Mouse (Mus musculus) C2C12 (cell line): Measurements from ENCODE around the gene Hmx3.

Experiments
- CTCF ChIP-seq: IDR thresholded peaks from one replicate; pipeline ENCODE4 v1.5.1; 2011; ENCODE audit not compliant: control insufficient read depth, insufficient read depth, insufficient read length
- MAX ChIP-seq: IDR thresholded peaks from one replicate; pipeline ENCODE4 v1.6.1; 2011; ENCODE audit warnings: mild to moderate bottlenecking, control low read depth
- USF1 ChIP-seq: IDR thresholded peaks from one replicate; pipeline ENCODE4 v1.6.1; 2011; ENCODE audit warnings: low read depth, mild to moderate bottlenecking, control low read depth, moderate library complexity

- TF ChIP-seq CTCF (no peak), USF1 (no peak), MAX (no peak)
These were observed 2.7 kb upstream of the Hmx3 start for GRCm38 (mm10) chr7:131539979-131540378.
